8 mouse cellular contexts compared by ENCODE assay signal in the genomic region with DNA sequence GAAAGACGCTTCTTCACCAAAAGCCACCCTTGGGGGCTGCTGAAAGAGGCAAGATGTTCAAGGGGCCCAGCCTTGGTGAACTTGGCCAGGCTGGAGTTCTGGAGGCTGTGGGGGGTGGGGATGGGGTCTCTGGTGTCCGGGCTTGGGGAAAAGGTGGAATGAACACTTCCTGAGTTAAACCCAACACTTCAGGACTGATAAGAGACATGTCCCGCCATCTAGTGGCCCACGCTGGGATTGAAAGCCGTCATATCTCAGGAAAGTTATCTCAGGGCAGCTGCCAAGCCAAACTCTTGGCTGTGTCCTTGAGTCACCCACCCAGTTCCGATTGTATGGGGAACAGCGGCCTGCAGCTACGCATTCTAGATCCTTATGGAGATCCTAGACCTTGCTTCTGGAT. TPM values are rescaled to one million over a fixed set of nuclear protein-coding genes. Genes with fewer than 3 reads are reported as not detected.
DNase-seq lines count a peak whose midpoint lies in the region; ATAC-seq and TF ChIP-seq lines count a peak whose summit lies in the region.

No protein-coding gene starts in this region.

- ATAC-seq in forebrain, embryonic 15.5 days (replicated peaks) = 0 out of 2 replicates have a peak, but pooled peaks have one; percentile 13
- peak; percentile 56 for ATAC-seq in heart, postnatal 0 days (ENCODE audit: insufficient read depth, low read depth)
- peak; percentile 51; the same call in 1 of the 2 replicates for ATAC-seq in liver, postnatal 0 days

- no peaks in the 10 kb centered on the region for H3K9me3 ChIP-seq in forebrain, embryonic 15.5 days
- no peaks in the 10 kb centered on the region for H3K9me3 ChIP-seq in heart, postnatal 0 days (replicated peaks; ENCODE audit: control insufficient read depth, low read length)
- no peaks in the 10 kb centered on the region for H3K9me3 ChIP-seq in liver, postnatal 0 days (ENCODE audit: low read length)

- H3K27me3 ChIP-seq in forebrain, embryonic 15.5 days = no peaks in the 10 kb centered on the region
- H3K27me3 ChIP-seq in heart, postnatal 0 days (ENCODE audit: control insufficient read depth, insufficient read depth, low read length) = no peaks in the 10 kb centered on the region; the same call in 1 of the 2 replicates
- H3K27me3 ChIP-seq in liver, postnatal 0 days (ENCODE audit: insufficient read depth, low read length) = no peaks in the 10 kb centered on the region

- peaks cover 7% of the 10 kb centered on the region; the same call in 1 of the 2 replicates for H3K4me1 ChIP-seq in forebrain, embryonic 15.5 days
- H3K4me1 ChIP-seq in heart, postnatal 0 days (ENCODE audit: control insufficient read depth, insufficient read depth) = peaks cover 4% of the 10 kb centered on the region; the same call in 1 of the 2 replicates
- H3K4me1 ChIP-seq in liver, postnatal 0 days (ENCODE audit: insufficient read depth) = 0 out of 2 replicates have a peak, but pooled peaks cover 12% of the 10 kb centered on the region

- H3K9ac ChIP-seq in forebrain, embryonic 15.5 days (replicated peaks) = no peak overlapping the region
- H3K9ac ChIP-seq in heart, postnatal 0 days (replicated peaks; ENCODE audit: low read depth, low read length) = no peak overlapping the region
- no peak overlapping the region for H3K9ac ChIP-seq in liver, postnatal 0 days (replicated peaks)

- DNase-seq in Muller cell, postnatal 12 days (ENCODE audit: inconsistent ontology term) = peak; percentile 77
- peak; percentile 83 to 89 for DNase-seq in cerebellum, adult 18-20 months
- DNase-seq in heart, postnatal 0 days (ENCODE audit: low spot score) = peak; percentile 81
- DNase-seq in layer of hippocampus, adult 18-20 months (ENCODE audit: low spot score in 2 of 2) = peak; percentile 43 to 89
- DNase-seq in liver, postnatal 0 days = peak; percentile 80
- peak; percentile 61 for DNase-seq in ovary, adult 18-20 months (ENCODE audit: low spot score)
- peak; percentile 12 to 42 for DNase-seq in thymus, postnatal 10 days (ENCODE audit: low spot score in 2 of 2)

- WGBS in forebrain, embryonic 15.5 days = 25% methylated on average over 8 of the region's 8 CpGs
- WGBS in heart, postnatal 0 days = 4% methylated on average over 8 of the region's 8 CpGs
- WGBS in liver, postnatal 0 days (ENCODE audit: insufficient replicate concordance) = 8% methylated on average over 8 of the region's 8 CpGs

- TF ChIP-seq EP300 in heart, postnatal 0 days (IDR thresholded peaks at IDR 0.05; ENCODE audit: low read depth) = no peak
- no peak for TF ChIP-seq EP300 in liver, postnatal 0 days (IDR thresholded peaks at IDR 0.05; ENCODE audit: low read depth)

- H3K4me3 ChIP-seq in forebrain, embryonic 15.5 days = no peak overlapping the region
- H3K4me3 ChIP-seq in heart, postnatal 0 days (ENCODE audit: low read depth, low read length) = no peak overlapping the region
- no peak overlapping the region for H3K4me3 ChIP-seq in liver, postnatal 0 days (ENCODE audit: low read depth, low read length)

- no peaks in the 10 kb centered on the region for H3K36me3 ChIP-seq in forebrain, embryonic 15.5 days
- no peaks in the 10 kb centered on the region for H3K36me3 ChIP-seq in heart, postnatal 0 days (replicated peaks; ENCODE audit: control insufficient read depth, insufficient read depth, low read length)
- H3K36me3 ChIP-seq in liver, postnatal 0 days (replicated peaks; ENCODE audit: insufficient read depth, low read length) = no peaks in the 10 kb centered on the region

- peak; percentile 85 for TF ChIP-seq CTCF in heart, postnatal 0 days (IDR thresholded peaks at IDR 0.05; ENCODE audit: low read depth)
- peak; percentile 84 for TF ChIP-seq CTCF in liver, postnatal 0 days (IDR thresholded peaks at IDR 0.05; ENCODE audit: low read depth)

- no peak overlapping the region for H3K27ac ChIP-seq in forebrain, embryonic 15.5 days (replicated peaks)
- H3K27ac ChIP-seq in heart, postnatal 0 days (ENCODE audit: low read depth) = no peak overlapping the region
- peak overlapping the region; percentile 44; the same call in 1 of the 2 replicates for H3K27ac ChIP-seq in liver, postnatal 0 days (ENCODE audit: low read depth)

- no peak overlapping the region for H3K4me2 ChIP-seq in forebrain, embryonic 15.5 days (replicated peaks)
- peak overlapping the region; percentile 32; the same call in 1 of the 2 replicates for H3K4me2 ChIP-seq in heart, postnatal 0 days (ENCODE audit: low read depth, low read length)
- peak overlapping the region; percentile 65 for H3K4me2 ChIP-seq in liver, postnatal 0 days (ENCODE audit: low read depth, low read length)

RNA-seq across cellular contexts. Expression of a gene that starts 14.2 kb away (rescaled TPM):
- polyA plus RNA-seq in forebrain, embryonic 15.5 days (2015; fragmentation: Nextera tagmentation; extraction: Ambion mirVana) = 6.5 and 6.6 TPM in 2 replicates
- 27.7 and 34.4 TPM in 2 replicates for total RNA-seq in heart, postnatal 0 days (2014; rRNA removed; ENCODE audit: low replicate concordance)
- 39.5 and 46.8 TPM in 2 replicates for polyA plus RNA-seq in heart, postnatal 0 days (2015; fragmentation: Nextera tagmentation; extraction: Ambion mirVana)
- total RNA-seq in layer of hippocampus, adult 18-20 months (2021) = 1 to 10 TPM; 3.5 to 4.5 TPM
- 13.7 and 15.7 TPM in 2 replicates for polyA plus RNA-seq in liver, postnatal 0 days (2015; fragmentation: Nextera tagmentation; extraction: Ambion mirVana)

Comparison
In these comparisons a context has a peak if more than half of its experiments do, and no peak if none do; other contexts are left out.
1. DNase-seq: peak in every context shown above with its lines; median percentile 86 in cerebellum, adult 18-20 months; 81 in heart, postnatal 0 days; 80 in liver, postnatal 0 days; 77 in Muller cell, postnatal 12 days; 66 in layer of hippocampus, adult 18-20 months; 61 in ovary, adult 18-20 months; 27 in thymus, postnatal 10 days.